Mouse (Mus musculus): ENCODE results near the gene Serp2.
A peak's percentile ranks its signal among the peaks of the same experiment; 100 is the strongest.
"Not testable (repeated sequence)": the region's sequence is repeated elsewhere in the genome, so short reads cannot be mapped to it uniquely, and the experiment has no call there.

Gene Serp2

GRCm38 (mm10) chr14:76569271-76569961, 12.7 kb upstream of the Serp2 start:
- peak; percentile 98 for DNase-seq (ENCODE audit: low read depth)

GRCm38 (mm10) chr14:76568548-76568947, 11.9 kb upstream of the Serp2 start:
- DNase-seq (ENCODE audit: low read depth), result no peak

GRCm38 (mm10) chr14:76567280-76567679, 10.6 kb upstream of the Serp2 start:
- no peak for DNase-seq (ENCODE audit: low read depth)

- no peak for DNase-seq (ENCODE audit: low read depth)
Measured at GRCm38 (mm10) chr14:76566711-76567110, 10.0 kb upstream of the Serp2 start.

- DNase-seq (ENCODE audit: low read depth), result no peak
Measured at GRCm38 (mm10) chr14:76566193-76566592, 9.5 kb upstream of the Serp2 start.

- DNase-seq (ENCODE audit: low read depth), result no peak
Measured at GRCm38 (mm10) chr14:76559208-76559607, 2.5 kb upstream of the Serp2 start.

GRCm38 (mm10) chr14:76558171-76558570, 1.5 kb upstream of the Serp2 start:
- not testable (repeated sequence) for DNase-seq (ENCODE audit: low read depth)

GRCm38 (mm10) chr14:76556031-76556851, 448 bp downstream of the Serp2 start:
- DNase-seq (ENCODE audit: low read depth), result no peak

- no peak for DNase-seq (ENCODE audit: low read depth)
Measured at GRCm38 (mm10) chr14:76555263-76556030, 1.2 kb downstream of the Serp2 start.

GRCm38 (mm10) chr14:76544136-76544535, 12.6 kb downstream of the Serp2 start:
- no peak for DNase-seq (ENCODE audit: low read depth)

- DNase-seq (ENCODE audit: low read depth), result no peak
Measured at GRCm38 (mm10) chr14:76541341-76541740, 15.3 kb downstream of the Serp2 start.

GRCm38 (mm10) chr14:76540005-76540670, 16.6 kb downstream of the Serp2 start:
- no peak for DNase-seq (ENCODE audit: low read depth)

- DNase-seq (ENCODE audit: low read depth), result no peak
Measured at GRCm38 (mm10) chr14:76536921-76537320, 19.8 kb downstream of the Serp2 start.

- no peak for DNase-seq (ENCODE audit: low read depth)
Measured at GRCm38 (mm10) chr14:76535096-76535495, 21.6 kb downstream of the Serp2 start.

- DNase-seq (ENCODE audit: low read depth), result no peak
Measured at GRCm38 (mm10) chr14:76533170-76533815, 23.4 kb downstream of the Serp2 start.

- no peak for DNase-seq (ENCODE audit: low read depth)
Measured at GRCm38 (mm10) chr14:76532257-76533169, 24.2 kb downstream of the Serp2 start.

GRCm38 (mm10) chr14:76531027-76531660, 25.5 kb downstream of the Serp2 start:
- no peak for DNase-seq (ENCODE audit: low read depth)

GRCm38 (mm10) chr14:76528641-76529040, 28.0 kb downstream of the Serp2 start:
- DNase-seq (ENCODE audit: low read depth), result no peak

GRCm38 (mm10) chr14:76527758-76528313, 28.9 kb downstream of the Serp2 start:
- DNase-seq (ENCODE audit: low read depth), result no peak
